Mouse (Mus musculus): ENCODE data around the gene Man1a. TPM values are rescaled to one million over a fixed set of nuclear protein-coding genes. Genes with fewer than 3 reads are reported as not detected.

Gene Man1a
- polyA plus RNA-seq, 1 experiment from 2014 or later = 3.3 TPM

GRCm38 (mm10) chr10:54087346-54087745 lies 10.9 kb upstream of the Man1a start:
- Histone ChIP-seq H3K9ac (ENCODE audit: low read length) (no peak overlapping the region), H3K27me3 (ENCODE audit: control insufficient read depth, insufficient read depth, low read length) (no peaks in the 10 kb centered on the region), H3K27ac (replicated peaks; ENCODE audit: low read depth, low read length) (no peak overlapping the region), H3K4me3 (ENCODE audit: low read depth, low read length) (no peak overlapping the region), H3K4me2 (ENCODE audit: low read depth, severe bottlenecking) (no peak overlapping the region), H3K36me3 (ENCODE audit: control insufficient read depth, insufficient read depth, low read length) (no peaks in the 10 kb centered on the region), H3K9me3 (ENCODE audit: control insufficient read depth, low read length) (no peaks in the 10 kb centered on the region), H3K4me1 (ENCODE audit: control insufficient read depth, insufficient read depth, low read length) (no peaks in the 10 kb centered on the region)
- 90% methylated on average over 3 of the region's 3 CpGs for WGBS
- no peak for DNase-seq (ENCODE audit: low spot score)
- no peak for ATAC-seq (ENCODE audit: insufficient number of reproducible peaks, low FRiP score, low TSS enrichment, low read depth)

- Histone ChIP-seq H3K4me3 (ENCODE audit: low read depth, low read length) (no peak overlapping the region), H3K4me2 (ENCODE audit: low read depth, severe bottlenecking) (no peak overlapping the region), H3K27ac (replicated peaks; ENCODE audit: low read depth, low read length) (no peak overlapping the region), H3K27me3 (ENCODE audit: control insufficient read depth, insufficient read depth, low read length) (no peaks in the 10 kb centered on the region), H3K9ac (ENCODE audit: low read length) (no peak overlapping the region), H3K4me1 (ENCODE audit: control insufficient read depth, insufficient read depth, low read length) (no peaks in the 10 kb centered on the region), H3K9me3 (ENCODE audit: control insufficient read depth, low read length) (no peaks in the 10 kb centered on the region), H3K36me3 (ENCODE audit: control insufficient read depth, insufficient read depth, low read length) (no peaks in the 10 kb centered on the region)
- DNase-seq (ENCODE audit: low spot score) (no peak), ATAC-seq (ENCODE audit: insufficient number of reproducible peaks, low FRiP score, low TSS enrichment, low read depth) (no peak)
- WGBS = 83% methylated on average over 2 of the region's 2 CpGs
These were observed 8.7 kb upstream of the Man1a start for GRCm38 (mm10) chr10:54085073-54085472.

- DNase-seq (ENCODE audit: low spot score) (no peak), ATAC-seq (ENCODE audit: insufficient number of reproducible peaks, low FRiP score, low TSS enrichment, low read depth) (no peak)
- Histone ChIP-seq H3K36me3 (ENCODE audit: control insufficient read depth, insufficient read depth, low read length) (no peaks in the 10 kb centered on the region), H3K4me2 (ENCODE audit: low read depth, severe bottlenecking) (no peak overlapping the region), H3K4me1 (ENCODE audit: control insufficient read depth, insufficient read depth, low read length) (0 out of 2 replicates have a peak, but pooled peaks cover 6% of the 10 kb centered on the region), H3K27ac (replicated peaks; ENCODE audit: low read depth, low read length) (no peak overlapping the region), H3K9me3 (ENCODE audit: control insufficient read depth, low read length) (no peaks in the 10 kb centered on the region), H3K9ac (ENCODE audit: low read length) (no peak overlapping the region), H3K4me3 (ENCODE audit: low read depth, low read length) (no peak overlapping the region), H3K27me3 (ENCODE audit: control insufficient read depth, insufficient read depth, low read length) (no peaks in the 10 kb centered on the region)
- WGBS = 60% methylated on average over 3 of the region's 3 CpGs
These were observed 596 bp upstream of the Man1a start for GRCm38 (mm10) chr10:54077005-54077404.

GRCm38 (mm10) chr10:54075441-54076010 lies 883 bp downstream of the Man1a start:
- Histone ChIP-seq H3K4me2 (ENCODE audit: low read depth, severe bottlenecking) (peak overlapping the region; percentile 98), H3K36me3 (ENCODE audit: control insufficient read depth, insufficient read depth, low read length) (no peaks in the 10 kb centered on the region), H3K4me1 (ENCODE audit: control insufficient read depth, insufficient read depth, low read length) (0 out of 2 replicates have a peak, but pooled peaks cover 6% of the 10 kb centered on the region), H3K9me3 (ENCODE audit: control insufficient read depth, low read length) (no peaks in the 10 kb centered on the region), H3K4me3 (ENCODE audit: low read depth, low read length) (peak overlapping the region; percentile 67), H3K27ac (replicated peaks; ENCODE audit: low read depth, low read length) (no peak overlapping the region), H3K27me3 (ENCODE audit: control insufficient read depth, insufficient read depth, low read length) (no peaks in the 10 kb centered on the region), H3K9ac (ENCODE audit: low read length) (peak overlapping the region; percentile 61)
- ATAC-seq (ENCODE audit: insufficient number of reproducible peaks, low FRiP score, low TSS enrichment, low read depth) (peak; percentile 93), DNase-seq (ENCODE audit: low spot score) (peak; percentile 91)
- 0% methylated on average over 68 of the region's 68 CpGs for WGBS

GRCm38 (mm10) chr10:54074609-54075421 lies 1.6 kb downstream of the Man1a start:
- 0 out of 2 replicates have a peak, but pooled peaks cover 6% of the 10 kb centered on the region for H3K4me1 ChIP-seq (ENCODE audit: control insufficient read depth, insufficient read depth, low read length)
- no peaks in the 10 kb centered on the region for H3K36me3 ChIP-seq (ENCODE audit: control insufficient read depth, insufficient read depth, low read length)
- WGBS = under 1% methylated on average over 68 of the region's 73 CpGs
- no peak overlapping the region for H3K27ac ChIP-seq (replicated peaks; ENCODE audit: low read depth, low read length)
- H3K9ac ChIP-seq (ENCODE audit: low read length) = peak overlapping the region; percentile 61
- peak; percentile 66 for DNase-seq (ENCODE audit: low spot score)
- no peaks in the 10 kb centered on the region for H3K27me3 ChIP-seq (ENCODE audit: control insufficient read depth, insufficient read depth, low read length)
- peak; percentile 44 for ATAC-seq (ENCODE audit: insufficient number of reproducible peaks, low FRiP score, low TSS enrichment, low read depth)
- H3K4me2 ChIP-seq (ENCODE audit: low read depth, severe bottlenecking) = peak overlapping the region; percentile 98
- peak overlapping the region; percentile 67 for H3K4me3 ChIP-seq (ENCODE audit: low read depth, low read length)
- H3K9me3 ChIP-seq (ENCODE audit: control insufficient read depth, low read length) = no peaks in the 10 kb centered on the region

- DNase-seq (ENCODE audit: low spot score) = no peak
- WGBS = 1% methylated on average over 14 of the region's 14 CpGs
- Histone ChIP-seq H3K27me3 (ENCODE audit: control insufficient read depth, insufficient read depth, low read length) (no peaks in the 10 kb centered on the region), H3K4me3 (ENCODE audit: low read depth, low read length) (peak overlapping the region; percentile 67), H3K4me2 (ENCODE audit: low read depth, severe bottlenecking) (peak overlapping the region; percentile 98), H3K27ac (replicated peaks; ENCODE audit: low read depth, low read length) (no peak overlapping the region), H3K36me3 (ENCODE audit: control insufficient read depth, insufficient read depth, low read length) (no peaks in the 10 kb centered on the region), H3K9me3 (ENCODE audit: control insufficient read depth, low read length) (no peaks in the 10 kb centered on the region), H3K9ac (ENCODE audit: low read length) (peak overlapping the region; percentile 61), H3K4me1 (ENCODE audit: control insufficient read depth, insufficient read depth, low read length) (0 out of 2 replicates have a peak, but pooled peaks cover 6% of the 10 kb centered on the region)
- ATAC-seq (ENCODE audit: insufficient number of reproducible peaks, low FRiP score, low TSS enrichment, low read depth) = no peak
These were observed 2.2 kb downstream of the Man1a start for GRCm38 (mm10) chr10:54074247-54074608.

GRCm38 (mm10) chr10:54073641-54074203 lies 2.7 kb downstream of the Man1a start:
- ATAC-seq (ENCODE audit: insufficient number of reproducible peaks, low FRiP score, low TSS enrichment, low read depth) (peak; percentile 23), DNase-seq (ENCODE audit: low spot score) (peak; percentile 49)
- 22% methylated on average over 6 of the region's 6 CpGs for WGBS
- Histone ChIP-seq H3K4me1 (ENCODE audit: control insufficient read depth, insufficient read depth, low read length) (0 out of 2 replicates have a peak, but pooled peaks cover 6% of the 10 kb centered on the region), H3K27ac (replicated peaks; ENCODE audit: low read depth, low read length) (no peak overlapping the region), H3K4me3 (ENCODE audit: low read depth, low read length) (peak overlapping the region; percentile 67), H3K9me3 (ENCODE audit: control insufficient read depth, low read length) (no peaks in the 10 kb centered on the region), H3K27me3 (ENCODE audit: control insufficient read depth, insufficient read depth, low read length) (no peaks in the 10 kb centered on the region), H3K9ac (ENCODE audit: low read length) (no peak overlapping the region), H3K4me2 (ENCODE audit: low read depth, severe bottlenecking) (peak overlapping the region; percentile 98), H3K36me3 (ENCODE audit: control insufficient read depth, insufficient read depth, low read length) (no peaks in the 10 kb centered on the region)

- no peak overlapping the region for H3K4me3 ChIP-seq (ENCODE audit: low read depth, low read length)
- no peak for DNase-seq (ENCODE audit: low spot score)
- H3K36me3 ChIP-seq (ENCODE audit: control insufficient read depth, insufficient read depth, low read length) = no peaks in the 10 kb centered on the region
- H3K4me2 ChIP-seq (ENCODE audit: low read depth, severe bottlenecking) = no peak overlapping the region
- H3K4me1 ChIP-seq (ENCODE audit: control insufficient read depth, insufficient read depth, low read length) = 0 out of 2 replicates have a peak, but pooled peaks cover 6% of the 10 kb centered on the region
- 91% methylated on average over 2 of the region's 2 CpGs for WGBS
- no peak overlapping the region for H3K27ac ChIP-seq (replicated peaks; ENCODE audit: low read depth, low read length)
- ATAC-seq (ENCODE audit: insufficient number of reproducible peaks, low FRiP score, low TSS enrichment, low read depth) = no peak
- H3K9ac ChIP-seq (ENCODE audit: low read length) = no peak overlapping the region
- no peaks in the 10 kb centered on the region for H3K9me3 ChIP-seq (ENCODE audit: control insufficient read depth, low read length)
- H3K27me3 ChIP-seq (ENCODE audit: control insufficient read depth, insufficient read depth, low read length) = no peaks in the 10 kb centered on the region
These were observed 4.1 kb downstream of the Man1a start for GRCm38 (mm10) chr10:54072336-54072735.

Measured in limb, embryonic 11.5 days (tissue).